Mouse (Mus musculus) kidney, postnatal 25 days (tissue): ENCODE data around the gene Abcb9.
A peak's percentile ranks its signal among the peaks of the same experiment; 100 is the strongest.

Source experiments
- DNase-seq, 2 experiments: peaks; one replicate each; pipeline ENCODE4 v3.0.0; 2021; ENCODE audit warnings: mixed read lengths in 2 of 2

Gene Abcb9

DNA sequence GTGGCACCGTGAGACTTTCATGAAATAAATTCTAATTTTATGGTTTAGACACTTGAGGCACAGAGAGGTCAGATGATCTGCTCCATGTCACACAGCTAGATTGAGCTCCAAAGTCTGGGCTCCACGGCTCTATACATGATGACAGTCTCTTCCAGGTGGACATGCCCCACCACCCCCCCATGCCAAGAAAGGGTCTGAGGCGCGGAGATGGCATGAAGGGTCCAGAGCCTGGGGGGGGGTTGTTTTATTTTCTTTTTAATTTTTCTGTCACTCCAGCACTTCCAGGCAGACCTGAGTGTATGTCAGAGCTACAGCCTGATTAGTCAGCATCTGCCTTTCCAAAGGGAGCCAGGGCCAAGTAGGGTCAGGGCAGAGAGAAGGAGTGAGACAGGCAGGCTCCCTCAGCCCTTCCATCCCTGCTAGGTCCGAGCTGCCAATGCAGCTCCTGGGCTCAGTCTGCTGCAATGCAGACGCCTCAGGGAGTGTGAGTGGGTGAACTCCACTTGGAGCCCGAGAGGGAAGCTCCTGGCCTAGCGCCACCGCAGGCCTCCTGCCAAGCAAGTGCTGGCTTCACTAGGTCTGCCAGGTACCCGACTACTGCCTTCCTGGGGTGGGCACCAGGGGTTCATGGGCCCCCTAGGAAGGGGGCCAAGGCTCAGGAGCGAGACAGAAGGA is 2.3 kb downstream of the Abcb9 start:
- DNase-seq = peak; percentile 84 to 90

DNA sequence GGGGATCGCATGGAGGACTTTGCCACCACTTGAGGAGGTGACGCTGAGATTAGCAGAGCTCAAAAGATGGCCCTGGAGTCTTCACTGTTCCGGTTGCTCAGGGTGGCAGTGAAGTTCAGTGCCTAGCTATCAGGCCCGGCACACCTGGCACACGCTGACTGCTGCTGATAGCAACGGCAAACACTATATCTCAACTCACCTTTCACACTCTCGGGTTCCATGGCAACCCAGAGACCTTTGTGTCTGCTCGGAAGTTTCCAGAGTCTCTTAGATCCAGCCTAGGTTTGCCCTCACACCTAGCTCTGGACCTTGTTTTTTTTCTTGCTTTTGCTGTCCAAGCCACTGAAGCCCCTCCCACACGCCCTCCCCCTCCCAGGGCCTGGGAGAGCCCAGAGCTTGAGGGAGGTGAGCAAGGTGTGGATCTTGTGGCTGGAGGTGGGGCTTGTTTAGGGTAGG is 3.6 kb downstream of the Abcb9 start:
- DNase-seq = peak in 1 of 2 experiments; percentile 61

GRCm38 (mm10) chr5:124089868-124090267 is 5.7 kb downstream of the Abcb9 start:
- DNase-seq = no peak

DNA sequence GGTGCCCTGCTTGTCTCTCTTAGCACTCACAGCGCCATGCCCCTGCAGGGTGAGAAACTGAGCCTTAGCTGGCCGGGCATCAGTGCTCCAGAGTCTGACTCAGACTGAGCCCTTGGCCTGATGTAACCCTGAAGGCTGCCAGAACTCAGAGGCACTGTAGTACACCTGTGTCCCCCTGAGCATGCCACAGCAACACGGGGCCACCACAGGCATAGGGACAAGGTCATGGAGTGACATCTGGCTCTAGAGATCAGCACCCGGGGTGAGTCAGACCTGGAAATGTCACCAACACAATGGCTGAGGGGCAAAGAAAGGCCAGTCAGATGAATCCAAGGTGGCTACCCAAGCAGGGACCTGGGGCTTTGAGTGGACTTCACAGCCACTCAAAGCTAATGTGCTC is 8.7 kb downstream of the Abcb9 start:
- DNase-seq = no peak

- DNase-seq = no peak
These were observed 10.1 kb downstream of the Abcb9 start for GRCm38 (mm10) chr5:124085513-124085912.

DNA sequence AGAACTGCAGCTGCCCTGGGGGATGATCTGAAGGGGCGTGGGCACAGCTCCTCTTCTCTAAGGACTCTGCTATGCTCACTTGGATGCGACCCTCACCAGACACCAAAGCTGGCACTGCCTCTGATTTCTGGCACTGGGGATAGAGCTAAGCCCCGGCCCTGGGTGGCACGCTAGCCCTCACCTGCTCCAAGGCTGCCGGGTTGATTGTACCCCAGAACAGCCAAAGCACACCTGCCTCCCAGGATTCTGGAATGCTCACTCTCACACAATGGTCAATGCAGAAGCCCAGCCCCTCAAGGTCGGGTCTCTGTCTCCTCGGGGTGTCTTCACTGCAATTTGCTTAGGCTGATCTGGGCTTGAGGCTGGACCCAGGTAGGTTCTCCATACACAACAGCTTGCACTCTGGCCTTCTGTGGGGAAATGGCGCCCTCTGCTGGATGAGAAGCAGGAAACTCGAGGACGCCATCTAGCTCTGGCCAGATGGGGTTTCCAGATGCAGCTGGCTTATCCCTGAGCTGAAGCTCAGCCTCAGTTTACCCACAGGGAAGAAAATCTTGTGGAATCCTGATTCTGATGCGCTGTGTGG is 10.9 kb downstream of the Abcb9 start:
- peak; percentile 89 to 90 for DNase-seq

GRCm38 (mm10) chr5:124083850-124084587 is 11.6 kb downstream of the Abcb9 start:
- DNase-seq = peak; percentile 54 to 75

GRCm38 (mm10) chr5:124082941-124083688 is 12.5 kb downstream of the Abcb9 start:
- no peak for DNase-seq

DNA sequence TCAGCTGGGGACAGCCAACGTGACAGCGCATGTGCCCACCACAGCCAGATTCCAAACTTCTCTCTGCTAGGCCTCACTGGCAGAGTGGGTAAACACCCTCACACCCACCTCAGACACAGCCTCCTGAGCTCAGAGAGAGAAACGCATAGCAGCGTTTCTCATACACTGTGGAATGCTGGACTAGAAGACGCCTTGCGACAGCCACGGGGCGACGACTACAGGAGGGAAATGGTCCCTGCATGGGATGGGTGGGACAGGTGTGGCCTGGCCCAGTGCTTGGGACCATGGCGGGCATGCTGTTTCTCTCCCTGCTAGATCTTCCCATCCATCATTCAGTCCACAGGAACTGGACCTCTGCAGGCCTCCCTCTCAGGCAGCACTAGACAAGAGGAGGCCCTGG is 13.2 kb downstream of the Abcb9 start:
- DNase-seq = no peak

DNA sequence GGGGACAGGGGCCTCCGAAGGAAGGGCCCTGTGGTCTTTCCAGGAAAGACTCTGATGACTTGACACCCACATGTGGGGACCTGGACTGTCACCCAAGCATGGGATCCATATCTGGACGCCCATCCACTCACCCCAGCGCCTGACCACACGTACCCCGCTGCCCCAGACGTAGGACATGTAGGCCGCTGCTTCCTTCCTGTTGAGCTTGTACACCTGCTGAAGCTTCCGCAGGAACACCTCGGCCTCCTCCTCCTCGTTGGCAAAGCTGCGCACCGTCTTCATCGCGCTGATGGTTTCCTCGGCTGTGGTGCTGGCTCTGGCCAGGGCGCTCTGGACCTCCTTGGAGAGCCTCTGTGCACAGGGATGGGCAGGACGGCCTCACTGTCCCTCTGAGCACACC is 15.7 kb downstream of the Abcb9 start:
- no peak for DNase-seq

- no peak for DNase-seq
These were observed 16.7 kb downstream of the Abcb9 start for GRCm38 (mm10) chr5:124078794-124079416.

DNA sequence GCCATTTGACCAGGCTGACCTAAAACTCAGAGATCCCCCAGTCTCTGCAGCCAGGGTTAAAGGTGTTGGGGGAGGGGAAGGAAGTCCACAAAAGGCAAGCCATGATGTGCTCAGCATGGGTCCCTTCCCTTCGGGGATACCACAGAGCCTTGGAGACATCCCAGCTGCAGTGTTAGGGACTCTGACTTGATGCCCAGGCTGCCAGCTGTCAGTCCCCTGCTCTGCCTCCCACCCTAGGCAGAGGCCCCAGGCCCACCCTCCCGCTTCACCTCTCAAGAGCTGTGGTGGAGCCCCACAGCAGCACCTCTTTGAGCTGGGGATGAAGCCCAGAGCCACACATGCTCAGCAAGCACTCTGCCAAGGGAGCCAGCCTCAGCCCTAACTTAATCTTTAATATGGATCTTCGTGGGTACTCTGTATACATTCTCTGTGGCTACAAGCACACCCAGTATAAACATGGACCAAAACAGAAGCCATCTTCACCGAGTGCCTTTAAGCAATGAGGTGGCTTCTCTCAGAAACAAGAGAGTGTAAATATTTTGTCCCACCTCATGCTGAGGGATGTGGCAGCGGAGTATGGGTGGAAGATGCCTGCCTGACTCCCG is 17.6 kb downstream of the Abcb9 start:
- DNase-seq = no peak

DNA sequence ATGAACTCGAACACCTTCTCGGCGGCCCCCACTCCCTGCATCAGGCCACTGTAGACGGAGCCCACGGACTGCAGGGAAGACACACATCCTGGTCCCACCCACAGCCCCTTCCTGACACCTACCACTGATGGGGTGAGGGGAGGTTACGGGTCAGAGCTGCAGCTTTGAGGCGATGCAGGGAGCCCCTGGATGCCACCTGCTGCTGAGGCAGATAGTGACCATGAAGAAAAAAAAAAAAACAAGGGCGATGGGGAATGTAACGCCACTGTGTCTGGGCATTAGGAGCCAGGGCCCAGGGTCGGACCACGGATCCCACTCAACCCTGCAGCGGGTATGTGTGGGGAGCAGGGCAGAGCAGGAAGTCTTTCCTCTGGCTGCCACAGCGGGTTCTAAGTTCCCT is 18.4 kb downstream of the Abcb9 start:
- no peak for DNase-seq

GRCm38 (mm10) chr5:124076559-124076958 is 19.0 kb downstream of the Abcb9 start:
- no peak for DNase-seq

DNA sequence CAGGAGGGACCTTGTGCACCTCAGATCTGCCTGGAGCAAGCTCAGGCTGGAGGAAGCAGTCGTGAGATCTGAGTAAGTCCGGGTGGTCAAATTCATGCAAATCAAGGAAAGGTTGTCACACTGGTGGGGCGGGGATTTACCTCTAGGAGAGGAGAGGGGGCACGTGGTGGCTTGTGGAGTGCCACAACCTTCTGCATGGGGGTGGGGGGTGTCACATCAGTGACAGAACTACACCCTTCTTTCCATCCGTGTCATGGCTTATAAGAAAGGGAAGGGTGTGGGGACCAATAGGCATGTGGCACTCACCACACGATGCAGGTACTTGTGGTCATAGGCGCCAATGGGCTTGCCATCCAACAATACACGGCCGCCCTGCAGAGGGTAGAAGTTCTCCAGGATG is 19.9 kb downstream of the Abcb9 start:
- no peak for DNase-seq

DNA sequence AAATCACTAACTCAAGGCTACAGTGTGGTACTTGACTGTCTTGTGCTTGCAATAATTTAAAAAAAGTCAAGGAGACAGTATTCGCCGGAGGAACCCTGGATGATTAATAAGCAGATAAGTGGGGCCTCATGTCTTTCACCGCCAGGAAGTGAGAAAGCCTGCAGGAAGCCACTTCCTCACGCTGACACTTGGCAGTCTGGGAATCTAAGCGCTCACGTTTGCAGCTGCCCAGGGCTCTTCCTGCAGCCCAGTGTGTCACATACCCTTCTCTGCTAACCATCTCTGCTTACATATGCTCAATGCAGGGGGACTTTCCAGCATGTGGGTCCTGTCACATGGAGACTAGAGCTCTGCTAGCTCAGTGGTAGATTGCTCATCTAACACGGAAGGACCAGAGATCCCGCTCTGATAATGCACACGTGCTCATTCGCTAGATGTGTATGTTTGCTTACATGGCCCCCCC is 20.7 kb downstream of the Abcb9 start:
- DNase-seq = no peak

- no peak for DNase-seq
These were observed 21.9 kb downstream of the Abcb9 start for GRCm38 (mm10) chr5:124073682-124074081.

GRCm38 (mm10) chr5:124069657-124070056 is 25.9 kb downstream of the Abcb9 start:
- DNase-seq = no peak

GRCm38 (mm10) chr5:124062037-124062824 is 33.4 kb downstream of the Abcb9 start:
- no peak for DNase-seq

DNA sequence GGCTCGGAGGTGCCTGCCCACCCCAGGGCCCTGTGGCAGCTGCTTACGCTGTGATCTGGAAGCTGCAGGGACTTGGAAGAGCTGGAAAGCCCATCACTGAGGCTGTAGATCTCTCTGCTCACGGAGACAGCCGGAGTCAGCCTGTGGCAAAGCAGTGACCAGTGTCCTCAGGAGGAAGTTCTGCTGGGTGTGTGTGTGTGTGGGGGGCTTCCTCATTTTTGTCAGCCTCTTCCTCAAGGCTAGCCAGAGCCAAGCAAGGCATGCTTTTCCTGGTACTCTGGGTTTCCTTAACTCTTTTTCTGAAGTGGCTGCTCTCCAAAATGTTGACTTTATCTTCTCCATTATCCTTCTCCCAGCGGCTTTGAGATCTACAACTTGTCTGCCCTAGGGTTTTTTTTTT is 35.9 kb downstream of the Abcb9 start:
- no peak for DNase-seq

GRCm38 (mm10) chr5:124058749-124059148 is 36.8 kb downstream of the Abcb9 start:
- no peak for DNase-seq
